Mouse (Mus musculus) myocyte (in vitro differentiated cells): ENCODE data around the gene 4930404N11Rik.

Experiments
- MAX ChIP-seq: IDR thresholded peaks from one replicate; pipeline ENCODE4 v1.6.1; 2011; ENCODE audit warnings: low read depth, mild to moderate bottlenecking, control low read depth
- MYOD1 ChIP-seq, 3 experiments: IDR thresholded peaks; one replicate each; pipeline ENCODE4 v1.6.1; 2011; ENCODE audit warnings: control low read depth in 2 of 3, low read depth in 2 of 3, mild to moderate bottlenecking in 2 of 3, moderate library complexity in 1 of 3; ENCODE audit not compliant: insufficient read length in 2 of 3, control insufficient read depth in 1 of 3
- MYOG ChIP-seq, 3 experiments: IDR thresholded peaks; one replicate each; pipeline ENCODE4 v1.6.1; 2011; ENCODE audit warnings: control low read depth in 2 of 3, low read depth in 2 of 3, mild to moderate bottlenecking in 2 of 3; ENCODE audit not compliant: insufficient read length in 2 of 3, control insufficient read depth in 1 of 3, insufficient read depth in 1 of 3
- POLR2A ChIP-seq: IDR thresholded peaks from one replicate; pipeline ENCODE4 v1.6.1; 2011; ENCODE audit warnings: low read depth, mild to moderate bottlenecking, control low read depth, moderate library complexity; ENCODE audit not compliant: insufficient read length

- TF ChIP-seq POLR2A (no peak), MYOD1 (IDR thresholded peaks at IDR 0.05; ENCODE audit: control insufficient read depth in 1 of 3, insufficient read length in 2 of 3, low read depth in 2 of 3) (no peak), MYOG (IDR thresholded peaks at IDR 0.05; ENCODE audit: control insufficient read depth in 1 of 3, insufficient read depth in 1 of 3, insufficient read length in 2 of 3, low read depth in 2 of 3) (no peak), MAX (no peak)
Measured at GRCm38 (mm10) chr10:81364666-81365065, 950 bp downstream of the 4930404N11Rik start.
